Mouse (Mus musculus): ENCODE results near the gene Aox4.

GRCm38 (mm10) chr1:58210203-58210602 is at the start of gene Aox4:
- TF ChIP-seq CTCF (IDR thresholded peaks at IDR 0.05; ENCODE audit: borderline replicate concordance, extremely low read depth, insufficient read depth, insufficient read length) = no peak
- no peak for TF ChIP-seq POLR2A (IDR thresholded peaks at IDR 0.05; ENCODE audit: borderline replicate concordance, extremely low read depth, insufficient read depth, insufficient read length, poor library complexity, severe bottlenecking)
